Mouse (Mus musculus): ENCODE results near the gene Lsm14a.

- no peak for TF ChIP-seq GATA1 (IDR thresholded peaks at IDR 0.05; ENCODE audit: borderline replicate concordance, low read length)
- TF ChIP-seq FLI1 (IDR thresholded peaks at IDR 0.05; ENCODE audit: low read length) = no peak
Measured at GRCm38 (mm10) chr7:34398831-34399230, 5.7 kb upstream of the Lsm14a start.

Data from megakaryocyte, embryonic 14.5 days (primary cell).